Mouse (Mus musculus): Measurements from ENCODE around the gene Tm2d3.

Gene Tm2d3

GRCm38 (mm10) chr7:65690869-65691268 lies at the start of gene Tm2d3:
Gene Tm2d3 (plus strand): TSS chr7:65691169.
- DNase-seq (ENCODE audit: low spot score in 2 of 2): no peak

GRCm38 (mm10) chr7:65642371-65643304 lies 48.3 kb upstream of the Tm2d3 start:
- no peak for DNase-seq (ENCODE audit: low spot score in 2 of 2)

- DNase-seq (ENCODE audit: low spot score in 2 of 2): no peak
Measured at GRCm38 (mm10) chr7:65643861-65644421, 47.0 kb upstream of the Tm2d3 start.

GRCm38 (mm10) chr7:65644643-65645351 lies 46.2 kb upstream of the Tm2d3 start, which contains the start of gene Tarsl2:
Gene Tarsl2 (plus strand): TSS chr7:65644898.
- DNase-seq (ENCODE audit: low spot score in 2 of 2): peak; percentile 97 to 98

GRCm38 (mm10) chr7:65645996-65646395 lies 45.0 kb upstream of the Tm2d3 start:
- DNase-seq (ENCODE audit: low spot score in 2 of 2): no peak

- DNase-seq (ENCODE audit: low spot score in 2 of 2): no peak
Measured at GRCm38 (mm10) chr7:65650662-65651061, 40.3 kb upstream of the Tm2d3 start.

GRCm38 (mm10) chr7:65657490-65658120 lies 33.4 kb upstream of the Tm2d3 start:
- DNase-seq (ENCODE audit: low spot score in 2 of 2): no peak

GRCm38 (mm10) chr7:65663225-65663790 lies 27.7 kb upstream of the Tm2d3 start:
- no peak for DNase-seq (ENCODE audit: low spot score in 2 of 2)

GRCm38 (mm10) chr7:65663886-65664285 lies 27.1 kb upstream of the Tm2d3 start:
- DNase-seq (ENCODE audit: low spot score in 2 of 2): no peak

- no peak for DNase-seq (ENCODE audit: low spot score in 2 of 2)
Measured at GRCm38 (mm10) chr7:65667491-65667890, 23.5 kb upstream of the Tm2d3 start.

GRCm38 (mm10) chr7:65678050-65678449 lies 12.9 kb upstream of the Tm2d3 start:
- no peak for DNase-seq (ENCODE audit: low spot score in 2 of 2)

- DNase-seq (ENCODE audit: low spot score in 2 of 2): no peak
Measured at GRCm38 (mm10) chr7:65678900-65679595, 11.9 kb upstream of the Tm2d3 start.

GRCm38 (mm10) chr7:65681166-65681565 lies 9.8 kb upstream of the Tm2d3 start:
- DNase-seq (ENCODE audit: low spot score in 2 of 2): no peak

- no peak for DNase-seq (ENCODE audit: low spot score in 2 of 2)
Measured at GRCm38 (mm10) chr7:65684256-65684835, 6.6 kb upstream of the Tm2d3 start.

- no peak for DNase-seq (ENCODE audit: low spot score in 2 of 2)
Measured at GRCm38 (mm10) chr7:65686664-65687063, 4.3 kb upstream of the Tm2d3 start.

GRCm38 (mm10) chr7:65691929-65692605 lies 1.1 kb downstream of the Tm2d3 start:
- no peak for DNase-seq (ENCODE audit: low spot score in 2 of 2)

GRCm38 (mm10) chr7:65692883-65693282 lies 1.9 kb downstream of the Tm2d3 start:
- no peak for DNase-seq (ENCODE audit: low spot score in 2 of 2)

- DNase-seq (ENCODE audit: low spot score in 2 of 2): peak; percentile 80 to 83
Measured at GRCm38 (mm10) chr7:65693301-65693821, 2.4 kb downstream of the Tm2d3 start.

- DNase-seq (ENCODE audit: low spot score in 2 of 2): peak in 1 of 2 experiments; percentile 6
Measured at GRCm38 (mm10) chr7:65696450-65696849, 5.5 kb downstream of the Tm2d3 start.

- no peak for DNase-seq (ENCODE audit: low spot score in 2 of 2)
Measured at GRCm38 (mm10) chr7:65702076-65702475, 11.1 kb downstream of the Tm2d3 start.

Measured in spleen, postnatal 36 days (tissue).